Mouse (Mus musculus) hindbrain, embryonic 13.5 days (tissue): ENCODE data around the gene Cbln4. TPM values are rescaled to one million over a fixed set of nuclear protein-coding genes. Genes with fewer than 3 reads are reported as not detected.

Experiments used
- ATAC-seq: fragments of 200-750 bp; cut with Nextera tagmentation; 2 replicates; pipeline ENCODE4 v1.8.0; 2017; ENCODE audit warnings: moderate TSS enrichment; ENCODE audit not compliant: low FRiP score
- H3K27ac ChIP-seq: fragments of 300-500 bp; sonication (generic); 2 replicates; pipeline ENCODE4 v1.5.1; 2015; ENCODE audit warnings: inconsistent platforms, mild to moderate bottlenecking, moderate library complexity
- H3K27me3 ChIP-seq: fragments of 300-500 bp; sonication (generic); 2 replicates; pipeline ENCODE4 v1.6.1; 2015; ENCODE audit warnings: mild to moderate bottlenecking, inconsistent platforms
- H3K36me3 ChIP-seq: fragments of 300-500 bp; sonication (generic); 2 replicates; pipeline ENCODE4 v1.6.1; 2015; ENCODE audit warnings: mild to moderate bottlenecking, inconsistent platforms
- H3K4me1 ChIP-seq: fragments of 300-500 bp; sonication (generic); replicated peaks from 2 replicates; pipeline ENCODE4 v1.6.1; 2015; ENCODE audit warnings: inconsistent platforms
- H3K4me2 ChIP-seq: fragments of 300-500 bp; sonication (generic); 2 replicates; pipeline ENCODE4 v1.6.1; 2015; ENCODE audit warnings: inconsistent platforms, mild to moderate bottlenecking, moderate library complexity
- H3K4me3 ChIP-seq: fragments of 300-500 bp; sonication (generic); 2 replicates; pipeline ENCODE4 v1.5.1; 2015; ENCODE audit warnings: mild to moderate bottlenecking, inconsistent platforms
- H3K9ac ChIP-seq: fragments of 300-500 bp; sonication (generic); 2 replicates; pipeline ENCODE4 v1.6.1; 2015; ENCODE audit warnings: mild to moderate bottlenecking, inconsistent platforms
- H3K9me3 ChIP-seq: fragments of 300-500 bp; sonication (generic); 2 replicates; pipeline ENCODE4 v1.6.1; 2016; ENCODE audit warnings: inconsistent platforms
- WGBS: fragments of 180-500 bp; shearing (Covaris S2); methylation state at CpG from one replicate; pipeline ENCODE4 v1.1.7; 2015; 5-methylcytosine and 5-hydroxymethylcytosine counted together
- polyA plus RNA-seq: library from polyadenylated mRNA; unstranded; fragments of >200 nt; fragmentation: Nextera tagmentation; extraction: Ambion mirVana; gene quantifications from 2 replicates; pipeline ENCODE4 v1.2.1, GENCODE M21; 2015

Gene Cbln4
- polyA plus RNA-seq: 23.1 and 24.8 TPM in 2 replicates

DNA sequence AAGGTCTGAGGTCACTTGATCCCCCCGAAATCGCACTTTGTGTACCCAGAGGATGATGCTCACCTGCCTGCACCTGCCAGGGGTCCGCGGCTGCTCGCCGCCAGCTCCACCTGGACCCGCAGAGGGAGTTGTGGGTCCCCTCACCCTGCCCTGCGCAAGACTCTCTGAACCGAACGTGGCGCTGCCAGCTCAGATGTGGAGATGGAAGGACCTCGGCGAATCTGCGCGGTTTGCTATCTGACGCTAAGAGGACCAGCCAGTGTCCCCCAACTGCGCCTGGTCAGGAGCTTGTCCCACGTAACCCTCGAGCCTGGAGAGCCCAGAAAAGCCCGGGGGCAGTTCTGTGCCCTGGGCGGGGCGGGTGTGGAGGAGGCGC is at the start of gene Cbln4:
Gene Cbln4 (minus strand): TSS at position 232 of the 376 bp plus-strand sequence.
- under 1% methylated on average over 23 of the region's 23 CpGs for WGBS
- Histone ChIP-seq H3K4me2 (peak within 1 kb of the TSS; percentile 94), H3K36me3 (no peaks in the 10 kb centered on the region), H3K27me3 (peaks cover 57% of the 10 kb centered on the region), H3K27ac (peak within 1 kb of the TSS; percentile 78), H3K4me3 (peak within 1 kb of the TSS; percentile 55), H3K9me3 (no peaks in the 10 kb centered on the region), H3K4me1 (peaks cover 52% of the 10 kb centered on the region), H3K9ac (peak within 1 kb of the TSS; percentile 75)
- ATAC-seq: peak; percentile 47; the same call in 1 of the 2 replicates

DNA sequence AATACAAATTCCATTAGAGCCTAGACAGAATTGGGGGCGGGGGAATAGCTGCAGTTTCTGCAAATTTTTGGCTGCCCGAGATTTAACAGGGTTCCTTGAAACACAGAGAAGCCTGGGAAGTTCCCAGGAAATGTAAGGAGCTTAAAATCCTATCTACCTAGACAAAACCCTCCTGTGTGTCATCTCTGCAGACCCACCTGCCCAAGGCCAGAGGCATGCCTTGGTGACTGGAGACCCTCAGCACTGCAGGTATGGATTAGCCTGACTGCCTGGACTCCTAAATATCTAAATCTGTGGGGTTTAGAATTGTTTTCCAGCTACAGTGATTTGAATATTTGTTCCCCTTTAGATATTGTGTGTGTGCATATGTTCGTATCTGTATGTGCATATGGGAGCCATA is 35.3 kb upstream of the Cbln4 start:
- WGBS: 88% methylated on average over 3 of the region's 3 CpGs
- Histone ChIP-seq H3K9ac (no peak overlapping the region), H3K4me3 (no peak overlapping the region), H3K27ac (no peak overlapping the region), H3K36me3 (no peaks in the 10 kb centered on the region), H3K4me2 (no peak overlapping the region), H3K27me3 (no peaks in the 10 kb centered on the region), H3K9me3 (no peaks in the 10 kb centered on the region), H3K4me1 (no peaks in the 10 kb centered on the region)
- ATAC-seq: no peak

DNA sequence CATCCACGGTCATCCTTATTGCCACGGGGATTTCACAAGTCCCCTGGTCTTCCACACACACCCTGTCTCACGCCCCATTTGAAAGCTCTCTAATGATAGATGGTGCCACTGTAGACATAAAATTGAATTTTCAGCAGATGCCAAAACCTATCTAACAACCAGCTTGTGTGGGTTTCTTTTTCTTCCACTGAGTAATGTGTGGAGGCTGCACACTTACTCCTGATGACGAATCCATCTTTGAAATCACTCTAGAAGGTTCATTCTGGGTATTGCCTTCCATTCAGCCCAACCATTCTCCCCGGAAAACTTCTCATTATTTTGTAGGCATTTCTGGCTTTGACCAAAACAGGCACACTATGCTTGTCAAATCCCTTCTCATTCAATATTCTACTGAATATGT is 33.0 kb upstream of the Cbln4 start:
- Histone ChIP-seq H3K4me2 (no peak overlapping the region), H3K4me1 (no peaks in the 10 kb centered on the region), H3K36me3 (no peaks in the 10 kb centered on the region), H3K9ac (no peak overlapping the region), H3K4me3 (no peak overlapping the region), H3K27ac (no peak overlapping the region), H3K27me3 (no peaks in the 10 kb centered on the region), H3K9me3 (no peaks in the 10 kb centered on the region)
- ATAC-seq: no peak
- WGBS: 83% methylated on average over 5 of the region's 5 CpGs

DNA sequence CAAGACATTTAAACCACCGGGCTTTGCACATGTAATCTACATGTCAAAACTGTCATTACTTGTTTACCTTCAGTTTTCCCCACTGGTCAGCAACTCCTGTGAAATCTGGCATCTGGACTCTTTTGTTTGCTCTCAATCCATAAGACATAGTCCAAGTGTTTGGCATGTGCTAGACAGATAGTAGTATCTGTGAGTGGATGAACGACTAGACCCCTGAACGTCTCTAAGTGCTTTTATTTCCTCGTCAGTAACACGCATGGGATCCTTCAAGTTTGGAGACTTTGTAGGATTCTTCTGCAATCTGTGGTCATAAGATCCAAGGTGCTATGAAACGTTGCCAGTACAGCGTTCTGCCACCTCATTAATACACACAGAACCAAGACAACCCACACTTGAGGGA is 19.6 kb upstream of the Cbln4 start:
- Histone ChIP-seq H3K4me1 (no peaks in the 10 kb centered on the region), H3K36me3 (no peaks in the 10 kb centered on the region), H3K27ac (no peak overlapping the region), H3K9ac (no peak overlapping the region), H3K4me2 (no peak overlapping the region), H3K4me3 (no peak overlapping the region), H3K9me3 (no peaks in the 10 kb centered on the region), H3K27me3 (no peaks in the 10 kb centered on the region)
- WGBS: 96% methylated on average over 7 of the region's 7 CpGs
- no peak for ATAC-seq

DNA sequence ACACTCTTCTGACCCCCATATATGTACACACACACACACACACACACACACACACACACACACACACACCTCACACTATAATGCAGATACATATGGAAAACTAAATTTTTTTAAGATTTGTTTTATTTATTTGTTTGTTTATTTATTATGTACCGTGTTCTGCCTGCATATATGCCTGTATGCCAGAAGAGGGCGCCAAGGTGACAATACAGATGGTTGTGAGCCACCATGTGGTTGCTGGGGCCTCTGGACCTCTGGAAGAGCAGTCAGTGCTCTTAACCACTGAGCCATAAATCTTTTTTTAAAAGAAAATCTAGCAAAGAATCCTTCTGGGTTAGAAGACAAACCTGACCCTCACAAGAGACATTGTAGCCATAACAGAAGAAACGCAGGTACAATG is 16.5 kb upstream of the Cbln4 start:
- 60% methylated on average over 3 of the region's 3 CpGs for WGBS
- Histone ChIP-seq H3K4me3 (no peak overlapping the region), H3K9ac (no peak overlapping the region), H3K27ac (no peak overlapping the region), H3K4me1 (no peaks in the 10 kb centered on the region), H3K9me3 (no peaks in the 10 kb centered on the region), H3K4me2 (no peak overlapping the region), H3K27me3 (no peaks in the 10 kb centered on the region), H3K36me3 (no peaks in the 10 kb centered on the region)
- no peak for ATAC-seq

DNA sequence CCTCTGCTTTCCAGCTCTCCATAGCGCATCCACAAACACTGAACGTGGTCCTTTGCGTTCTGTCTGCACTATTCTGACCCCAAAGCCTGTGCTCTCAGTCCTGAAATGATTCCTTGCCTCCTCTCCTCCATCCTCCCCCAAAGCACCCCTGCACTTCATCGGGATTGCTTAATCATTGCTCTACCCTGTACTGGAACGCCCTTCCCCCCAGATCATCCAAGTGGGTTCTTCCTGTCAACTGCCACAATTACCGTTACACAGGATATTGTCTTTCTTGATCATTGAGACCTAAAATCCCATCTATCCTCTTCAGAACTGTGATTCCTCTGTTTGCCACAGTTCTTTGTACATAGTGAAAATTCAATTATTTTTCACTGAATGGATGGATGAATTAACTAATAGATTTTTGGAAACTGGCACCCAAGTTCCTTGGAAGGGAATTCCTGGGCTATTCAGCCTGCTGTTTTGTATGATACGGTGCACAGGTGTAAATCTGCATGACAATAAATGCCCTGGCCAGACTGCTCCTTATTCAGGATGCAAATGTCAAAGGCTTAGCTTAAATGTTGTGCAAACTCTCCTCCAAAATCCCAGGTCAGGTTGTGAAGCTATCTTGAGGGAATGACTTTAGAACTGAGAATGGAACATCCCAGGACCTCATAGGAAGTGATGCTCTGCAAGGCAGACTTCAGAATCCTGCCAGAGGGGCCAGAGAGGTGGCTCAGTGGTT is 15.8 kb upstream of the Cbln4 start:
- Histone ChIP-seq H3K9me3 (no peaks in the 10 kb centered on the region), H3K9ac (no peak overlapping the region), H3K4me1 (no peaks in the 10 kb centered on the region), H3K27ac (no peak overlapping the region), H3K4me2 (no peak overlapping the region), H3K4me3 (no peak overlapping the region), H3K36me3 (no peaks in the 10 kb centered on the region), H3K27me3 (no peaks in the 10 kb centered on the region)
- no peak for ATAC-seq
- 66% methylated on average over 7 of the region's 7 CpGs for WGBS

DNA sequence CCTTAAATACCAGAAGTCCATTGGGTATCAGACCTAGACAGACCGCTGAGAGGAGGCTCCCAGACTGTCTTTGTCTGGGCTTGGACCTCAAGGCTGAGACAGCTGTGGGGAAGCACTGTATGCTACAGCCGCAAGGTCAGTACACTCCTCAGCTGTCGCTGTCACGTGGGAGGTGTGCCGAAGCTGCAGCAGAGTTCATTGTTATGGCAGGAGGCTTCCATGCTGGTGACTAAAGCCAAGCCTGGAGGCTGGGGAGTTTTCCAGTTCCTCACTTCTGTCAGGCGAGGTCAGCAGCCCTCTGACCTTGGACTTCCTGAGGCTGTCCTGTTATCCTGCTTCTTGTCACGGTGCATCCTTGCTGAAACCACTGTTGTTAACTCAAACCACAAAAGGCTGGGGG is 2.7 kb upstream of the Cbln4 start:
- no peak overlapping the region for H3K4me2 ChIP-seq
- H3K9me3 ChIP-seq: no peaks in the 10 kb centered on the region
- no peak overlapping the region for H3K9ac ChIP-seq
- H3K36me3 ChIP-seq: no peaks in the 10 kb centered on the region
- peaks cover 35% of the 10 kb centered on the region for H3K4me1 ChIP-seq
- no peak overlapping the region for H3K4me3 ChIP-seq
- ATAC-seq: no peak
- peaks cover 46% of the 10 kb centered on the region for H3K27me3 ChIP-seq
- WGBS: 34% methylated on average over 7 of the region's 7 CpGs
- H3K27ac ChIP-seq: no peak overlapping the region

DNA sequence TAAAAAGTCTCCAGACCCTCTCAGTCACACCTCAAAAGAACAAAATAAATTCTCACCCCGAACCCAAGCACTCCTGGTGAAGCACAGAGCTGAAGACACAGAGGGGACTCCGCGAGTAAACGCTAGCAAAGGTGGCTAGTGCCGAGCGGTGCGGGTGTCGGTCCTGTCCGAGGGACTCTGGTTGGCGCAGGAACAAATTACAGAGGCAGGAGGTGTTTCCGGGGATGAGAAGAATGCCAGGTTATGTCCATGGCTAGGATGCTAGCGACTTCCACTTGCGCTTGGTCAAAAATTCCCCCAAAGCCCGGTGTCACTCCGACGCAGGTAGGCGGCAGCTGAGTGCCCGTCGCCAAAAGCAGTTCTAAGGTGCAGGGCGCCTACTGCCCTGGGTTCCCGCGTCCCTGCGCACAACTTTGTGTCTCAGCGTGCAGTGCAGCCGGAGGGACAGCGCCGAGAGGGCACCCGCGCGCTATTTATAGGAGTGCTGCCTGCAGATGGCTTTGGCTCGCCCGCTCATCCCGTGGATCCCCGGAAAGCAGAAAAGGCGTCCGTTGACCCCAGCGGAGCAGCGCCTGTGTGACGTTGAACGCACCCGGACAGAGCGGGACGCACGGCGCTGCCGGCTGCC is 545 bp downstream of the Cbln4 start:
- Histone ChIP-seq H3K4me2 (peak overlapping the region; percentile 94), H3K4me1 (peaks cover 52% of the 10 kb centered on the region), H3K36me3 (no peaks in the 10 kb centered on the region), H3K9me3 (no peaks in the 10 kb centered on the region), H3K27ac (peak overlapping the region; percentile 78), H3K4me3 (peak overlapping the region; percentile 55), H3K27me3 (peaks cover 59% of the 10 kb centered on the region), H3K9ac (peak overlapping the region; percentile 75)
- ATAC-seq: peak; percentile 41; the same call in 1 of the 2 replicates
- WGBS: 1% methylated on average over 46 of the region's 46 CpGs

DNA sequence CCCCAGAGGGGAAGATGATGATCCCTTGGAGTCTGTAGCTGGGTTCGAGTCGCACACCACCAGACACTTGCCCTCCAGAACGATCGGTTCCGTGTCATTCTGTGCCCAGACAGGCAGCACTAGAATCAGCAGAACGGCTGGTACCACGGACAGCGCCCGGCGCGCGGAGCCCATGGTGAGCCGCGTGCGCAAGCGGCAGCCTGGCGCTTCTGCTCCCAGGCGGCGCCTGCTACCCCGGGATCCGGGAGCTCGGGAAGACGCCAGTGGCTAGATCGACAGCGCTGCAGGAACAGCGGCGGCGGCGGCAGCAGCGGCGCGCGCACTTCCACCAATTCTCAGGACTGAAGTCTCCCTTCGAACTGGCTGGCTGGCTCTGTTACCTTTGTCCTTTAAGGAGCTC is 1.1 kb downstream of the Cbln4 start:
- Histone ChIP-seq H3K4me1 (peaks cover 52% of the 10 kb centered on the region), H3K4me3 (peak overlapping the region; percentile 55), H3K36me3 (no peaks in the 10 kb centered on the region), H3K27ac (peak overlapping the region; percentile 78), H3K4me2 (peak overlapping the region; percentile 94), H3K27me3 (peaks cover 62% of the 10 kb centered on the region), H3K9me3 (no peaks in the 10 kb centered on the region), H3K9ac (peak overlapping the region; percentile 75)
- under 1% methylated on average over 33 of the region's 34 CpGs for WGBS
- peak; percentile 61 for ATAC-seq

DNA sequence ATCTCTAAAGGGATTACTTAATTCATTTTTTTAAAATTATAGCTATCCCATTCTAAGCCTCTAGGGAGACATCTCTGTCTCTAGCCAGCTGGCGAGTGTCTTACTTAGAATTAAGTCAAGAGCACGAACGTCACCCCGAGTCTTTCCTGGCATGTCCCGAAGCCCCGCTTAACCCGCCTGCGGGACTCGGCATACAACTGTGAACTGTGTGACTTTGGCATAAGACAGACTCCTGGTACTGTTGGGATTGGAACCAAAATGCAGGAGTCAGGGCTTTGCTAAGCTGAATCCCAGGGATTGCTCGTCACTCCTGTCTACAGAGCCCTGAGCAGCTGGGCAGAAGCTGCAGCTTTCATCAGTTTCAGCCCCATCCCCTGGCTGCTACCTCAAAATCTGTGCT is 2.4 kb downstream of the Cbln4 start:
- H3K36me3 ChIP-seq: no peaks in the 10 kb centered on the region
- H3K4me3 ChIP-seq: peak overlapping the region; percentile 55
- WGBS: 37% methylated on average over 10 of the region's 10 CpGs
- peaks cover 50% of the 10 kb centered on the region for H3K4me1 ChIP-seq
- peak overlapping the region; percentile 75 for H3K9ac ChIP-seq
- no peak for ATAC-seq
- H3K9me3 ChIP-seq: no peaks in the 10 kb centered on the region
- peak overlapping the region; percentile 78 for H3K27ac ChIP-seq
- peak overlapping the region; percentile 94 for H3K4me2 ChIP-seq
- peaks cover 62% of the 10 kb centered on the region for H3K27me3 ChIP-seq

DNA sequence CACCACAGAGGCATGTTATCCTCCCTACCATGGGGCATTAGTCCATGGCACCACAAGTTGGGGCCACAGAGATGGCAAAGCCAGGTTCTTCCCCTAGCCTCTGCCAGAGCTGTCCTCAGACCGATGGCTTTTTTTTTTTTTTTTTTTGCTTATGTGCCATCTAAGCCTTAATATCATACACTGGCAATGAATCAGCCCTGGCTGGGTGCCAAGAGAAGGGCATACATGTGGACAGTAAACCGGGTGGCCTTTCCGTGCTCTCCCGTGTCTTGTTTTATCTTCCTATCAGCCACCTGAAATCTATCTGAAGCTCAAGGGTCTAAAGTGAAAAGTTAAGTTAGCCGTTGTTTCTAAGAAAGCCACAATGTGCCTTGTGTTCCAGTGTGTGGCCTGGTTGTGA is 3.7 kb downstream of the Cbln4 start:
- Histone ChIP-seq H3K27ac (no peak overlapping the region), H3K4me3 (peak overlapping the region; percentile 55), H3K9me3 (no peaks in the 10 kb centered on the region), H3K4me2 (peak overlapping the region; percentile 94), H3K27me3 (peaks cover 56% of the 10 kb centered on the region), H3K4me1 (peaks cover 48% of the 10 kb centered on the region), H3K36me3 (no peaks in the 10 kb centered on the region), H3K9ac (0 out of 2 replicates have a peak overlapping the region, but pooled peaks have one; percentile 46)
- 81% methylated on average over 5 of the region's 5 CpGs for WGBS
- no peak for ATAC-seq

DNA sequence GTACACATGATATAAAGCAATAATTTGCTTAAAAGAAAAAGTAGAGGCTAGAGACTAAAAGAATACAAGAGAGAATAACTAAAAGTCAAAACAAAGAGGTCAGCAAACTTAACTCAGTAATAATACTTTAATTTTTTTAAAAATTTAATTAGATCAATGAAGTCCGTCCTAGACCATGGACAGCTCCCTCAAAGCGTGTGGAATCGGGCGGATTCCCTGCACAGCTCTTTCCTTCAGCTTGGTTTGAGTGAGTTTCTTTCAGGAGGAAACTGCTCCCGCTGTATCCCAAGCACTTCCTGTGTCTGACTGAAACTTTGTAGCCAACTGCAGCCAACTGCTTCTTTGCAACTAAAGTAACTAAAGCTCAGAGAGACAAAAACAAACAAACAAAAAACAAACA is 9.0 kb downstream of the Cbln4 start:
- Histone ChIP-seq H3K27me3 (peaks cover 20% of the 10 kb centered on the region; the same call in 1 of the 2 replicates), H3K4me3 (no peak overlapping the region), H3K9me3 (no peaks in the 10 kb centered on the region), H3K4me1 (0 out of 2 replicates have a peak, but pooled peaks cover under 1% of the 10 kb centered on the region), H3K4me2 (no peak overlapping the region), H3K36me3 (no peaks in the 10 kb centered on the region), H3K27ac (no peak overlapping the region), H3K9ac (no peak overlapping the region)
- 58% methylated on average over 5 of the region's 5 CpGs for WGBS
- ATAC-seq: no peak
